Mouse (Mus musculus): ENCODE measurements at regions not wholly inside any gene's neighbourhood (a gene's known extent, or its start where the extent isn't known, plus 50 kb on each side); places are given as distances from the start of the nearest gene placed in this dataset.

- H3K36me3 ChIP-seq (replicated peaks; ENCODE audit: control insufficient read depth, insufficient read depth, low read depth, low read length) = no peaks in the 10 kb centered on the region
- no peak overlapping the region for H3K4me3 ChIP-seq (ENCODE audit: low read depth, low read length)
- no peak overlapping the region for H3K4me2 ChIP-seq (ENCODE audit: low read depth, low read length)
- ATAC-seq (replicated peaks; ENCODE audit: insufficient number of reproducible peaks, low FRiP score, low TSS enrichment, low read depth) = no peak
- WGBS = 62% methylated on average over 3 of the region's 3 CpGs
- H3K9ac ChIP-seq (replicated peaks; ENCODE audit: low read length) = no peak overlapping the region
- DNase-seq (ENCODE audit: low spot score) = no peak
- H3K9me3 ChIP-seq (replicated peaks; ENCODE audit: control insufficient read depth, low read length) = no peaks in the 10 kb centered on the region
- H3K27me3 ChIP-seq (ENCODE audit: control insufficient read depth, insufficient read depth, low read length) = no peaks in the 10 kb centered on the region
- H3K27ac ChIP-seq (replicated peaks; ENCODE audit: low read depth, low read length) = no peak overlapping the region
- H3K4me1 ChIP-seq (ENCODE audit: control insufficient read depth, insufficient read depth, low read length) = no peaks in the 10 kb centered on the region
Observed at GRCm38 (mm10) chr14:9071176-9071575, 405.1 kb upstream of the 4930452B06Rik start.

- H3K4me2 ChIP-seq (ENCODE audit: low read depth, low read length) = no peak overlapping the region
- H3K27ac ChIP-seq (replicated peaks; ENCODE audit: low read depth, low read length) = no peak overlapping the region
- no peaks in the 10 kb centered on the region for H3K4me1 ChIP-seq (ENCODE audit: control insufficient read depth, insufficient read depth, low read length)
- no peak for DNase-seq (ENCODE audit: low spot score)
- H3K4me3 ChIP-seq (ENCODE audit: low read depth, low read length) = no peak overlapping the region
- 71% methylated on average over 9 of the region's 9 CpGs for WGBS
- H3K9me3 ChIP-seq (replicated peaks; ENCODE audit: control insufficient read depth, low read length) = no peaks in the 10 kb centered on the region
- no peak overlapping the region for H3K9ac ChIP-seq (replicated peaks; ENCODE audit: low read length)
- H3K27me3 ChIP-seq (ENCODE audit: control insufficient read depth, insufficient read depth, low read length) = no peaks in the 10 kb centered on the region
- ATAC-seq (replicated peaks; ENCODE audit: insufficient number of reproducible peaks, low FRiP score, low TSS enrichment, low read depth) = no peak
- H3K36me3 ChIP-seq (replicated peaks; ENCODE audit: control insufficient read depth, insufficient read depth, low read depth, low read length) = no peaks in the 10 kb centered on the region
Observed at GRCm38 (mm10) chr14:9060058-9060457, 394.0 kb upstream of the 4930452B06Rik start.

GRCm38 (mm10) chr14:9028811-9029210 is 362.8 kb upstream of the 4930452B06Rik start:
- H3K36me3 ChIP-seq (replicated peaks; ENCODE audit: control insufficient read depth, insufficient read depth, low read depth, low read length) = no peaks in the 10 kb centered on the region
- ATAC-seq (replicated peaks; ENCODE audit: insufficient number of reproducible peaks, low FRiP score, low TSS enrichment, low read depth) = no peak
- H3K4me2 ChIP-seq (ENCODE audit: low read depth, low read length) = no peak overlapping the region
- H3K27me3 ChIP-seq (ENCODE audit: control insufficient read depth, insufficient read depth, low read length) = no peaks in the 10 kb centered on the region
- H3K4me1 ChIP-seq (ENCODE audit: control insufficient read depth, insufficient read depth, low read length) = no peaks in the 10 kb centered on the region
- H3K9ac ChIP-seq (replicated peaks; ENCODE audit: low read length) = no peak overlapping the region
- H3K9me3 ChIP-seq (replicated peaks; ENCODE audit: control insufficient read depth, low read length) = no peaks in the 10 kb centered on the region
- no peak for DNase-seq (ENCODE audit: low spot score)
- H3K27ac ChIP-seq (replicated peaks; ENCODE audit: low read depth, low read length) = no peak overlapping the region
- WGBS = 70% methylated on average over 6 of the region's 6 CpGs
- no peak overlapping the region for H3K4me3 ChIP-seq (ENCODE audit: low read depth, low read length)

GRCm38 (mm10) chr14:9015826-9016225 is 349.8 kb upstream of the 4930452B06Rik start:
- Histone ChIP-seq H3K9ac (replicated peaks; ENCODE audit: low read length) (no peak overlapping the region), H3K4me3 (ENCODE audit: low read depth, low read length) (no peak overlapping the region), H3K27me3 (ENCODE audit: control insufficient read depth, insufficient read depth, low read length) (no peaks in the 10 kb centered on the region), H3K36me3 (replicated peaks; ENCODE audit: control insufficient read depth, insufficient read depth, low read depth, low read length) (no peaks in the 10 kb centered on the region), H3K4me1 (ENCODE audit: control insufficient read depth, insufficient read depth, low read length) (no peaks in the 10 kb centered on the region), H3K27ac (replicated peaks; ENCODE audit: low read depth, low read length) (no peak overlapping the region), H3K9me3 (replicated peaks; ENCODE audit: control insufficient read depth, low read length) (no peaks in the 10 kb centered on the region), H3K4me2 (ENCODE audit: low read depth, low read length) (no peak overlapping the region)
- WGBS = 79% methylated on average over 6 of the region's 6 CpGs
- no peak for DNase-seq (ENCODE audit: low spot score)
- ATAC-seq (replicated peaks; ENCODE audit: insufficient number of reproducible peaks, low FRiP score, low TSS enrichment, low read depth) = no peak

GRCm38 (mm10) chr14:9003034-9003433 is 337.0 kb upstream of the 4930452B06Rik start:
- no peaks in the 10 kb centered on the region for H3K36me3 ChIP-seq (replicated peaks; ENCODE audit: control insufficient read depth, insufficient read depth, low read depth, low read length)
- DNase-seq (ENCODE audit: low spot score) (no peak), ATAC-seq (replicated peaks; ENCODE audit: insufficient number of reproducible peaks, low FRiP score, low TSS enrichment, low read depth) (no peak)
- H3K4me1 ChIP-seq (ENCODE audit: control insufficient read depth, insufficient read depth, low read length) = no peaks in the 10 kb centered on the region
- no peak overlapping the region for H3K27ac ChIP-seq (replicated peaks; ENCODE audit: low read depth, low read length)
- 72% methylated on average over 2 of the region's 2 CpGs for WGBS
- H3K9me3 ChIP-seq (replicated peaks; ENCODE audit: control insufficient read depth, low read length) = no peaks in the 10 kb centered on the region
- no peak overlapping the region for H3K9ac ChIP-seq (replicated peaks; ENCODE audit: low read length)
- H3K4me2 ChIP-seq (ENCODE audit: low read depth, low read length) = no peak overlapping the region
- H3K4me3 ChIP-seq (ENCODE audit: low read depth, low read length) = no peak overlapping the region
- no peaks in the 10 kb centered on the region for H3K27me3 ChIP-seq (ENCODE audit: control insufficient read depth, insufficient read depth, low read length)

- Histone ChIP-seq H3K36me3 (replicated peaks; ENCODE audit: control insufficient read depth, insufficient read depth, low read depth, low read length) (no peaks in the 10 kb centered on the region), H3K4me2 (ENCODE audit: low read depth, low read length) (no peak overlapping the region), H3K27ac (replicated peaks; ENCODE audit: low read depth, low read length) (no peak overlapping the region), H3K4me3 (ENCODE audit: low read depth, low read length) (no peak overlapping the region), H3K9ac (replicated peaks; ENCODE audit: low read length) (no peak overlapping the region), H3K9me3 (replicated peaks; ENCODE audit: control insufficient read depth, low read length) (no peaks in the 10 kb centered on the region), H3K4me1 (ENCODE audit: control insufficient read depth, insufficient read depth, low read length) (no peaks in the 10 kb centered on the region), H3K27me3 (ENCODE audit: control insufficient read depth, insufficient read depth, low read length) (no peaks in the 10 kb centered on the region)
- WGBS = 85% methylated on average over 3 of the region's 3 CpGs
- no peak for ATAC-seq (replicated peaks; ENCODE audit: insufficient number of reproducible peaks, low FRiP score, low TSS enrichment, low read depth)
- no peak for DNase-seq (ENCODE audit: low spot score)
Observed at GRCm38 (mm10) chr14:9000408-9001092, 334.5 kb upstream of the 4930452B06Rik start.

- Histone ChIP-seq H3K4me2 (ENCODE audit: low read depth, low read length) (no peak overlapping the region), H3K9me3 (replicated peaks; ENCODE audit: control insufficient read depth, low read length) (no peaks in the 10 kb centered on the region), H3K4me1 (ENCODE audit: control insufficient read depth, insufficient read depth, low read length) (no peaks in the 10 kb centered on the region), H3K36me3 (replicated peaks; ENCODE audit: control insufficient read depth, insufficient read depth, low read depth, low read length) (no peaks in the 10 kb centered on the region), H3K27ac (replicated peaks; ENCODE audit: low read depth, low read length) (no peak overlapping the region), H3K4me3 (ENCODE audit: low read depth, low read length) (no peak overlapping the region), H3K27me3 (ENCODE audit: control insufficient read depth, insufficient read depth, low read length) (no peaks in the 10 kb centered on the region), H3K9ac (replicated peaks; ENCODE audit: low read length) (no peak overlapping the region)
- WGBS = 69% methylated on average over 1 of the region's 1 CpGs
- ATAC-seq (replicated peaks; ENCODE audit: insufficient number of reproducible peaks, low FRiP score, low TSS enrichment, low read depth) (no peak), DNase-seq (ENCODE audit: low spot score) (no peak)
Observed at GRCm38 (mm10) chr14:8999815-9000214, 333.8 kb upstream of the 4930452B06Rik start.

- no peaks in the 10 kb centered on the region for H3K4me1 ChIP-seq (ENCODE audit: control insufficient read depth, insufficient read depth, low read length)
- no peaks in the 10 kb centered on the region for H3K27me3 ChIP-seq (ENCODE audit: control insufficient read depth, insufficient read depth, low read length)
- DNase-seq (ENCODE audit: low spot score) (no peak), ATAC-seq (replicated peaks; ENCODE audit: insufficient number of reproducible peaks, low FRiP score, low TSS enrichment, low read depth) (no peak)
- no peaks in the 10 kb centered on the region for H3K36me3 ChIP-seq (replicated peaks; ENCODE audit: control insufficient read depth, insufficient read depth, low read depth, low read length)
- no peak overlapping the region for H3K27ac ChIP-seq (replicated peaks; ENCODE audit: low read depth, low read length)
- 98% methylated on average over 1 of the region's 1 CpGs for WGBS
- no peak overlapping the region for H3K4me2 ChIP-seq (ENCODE audit: low read depth, low read length)
- no peak overlapping the region for H3K4me3 ChIP-seq (ENCODE audit: low read depth, low read length)
- no peaks in the 10 kb centered on the region for H3K9me3 ChIP-seq (replicated peaks; ENCODE audit: control insufficient read depth, low read length)
- no peak overlapping the region for H3K9ac ChIP-seq (replicated peaks; ENCODE audit: low read length)
Observed at GRCm38 (mm10) chr14:8993421-8993820, 327.4 kb upstream of the 4930452B06Rik start.
